Mouse (Mus musculus) hematopoietic multipotent progenitor cell, adult 10-12 weeks (in vitro differentiated cells): ENCODE results near the gene Dalrd3. TPM values are rescaled to one million over a fixed set of nuclear protein-coding genes. Genes with fewer than 3 reads are reported as not detected.

ENCODE experiments used
- polyA plus RNA-seq: library from polyadenylated mRNA; stranded (reverse); fragments of >175 nt; gene quantifications from 2 replicates; pipeline ENCODE4 v1.2.3, GENCODE M21; 2012; ENCODE audit warnings: low replicate concordance

The Dalrd3 gene
- 157 and 182 TPM in 2 replicates for polyA plus RNA-seq

GRCm38 (mm10) chr9:108569381-108570206 is at the start of gene Dalrd3:
Gene Dalrd3, plus strand, starts transcription at chr9:108569886.

GRCm38 (mm10) chr9:108560227-108560841 is 9.4 kb upstream of the Dalrd3 start, which contains the start of gene Impdh2:
Gene Impdh2, plus strand, starts transcription at chr9:108560286.

DNA sequence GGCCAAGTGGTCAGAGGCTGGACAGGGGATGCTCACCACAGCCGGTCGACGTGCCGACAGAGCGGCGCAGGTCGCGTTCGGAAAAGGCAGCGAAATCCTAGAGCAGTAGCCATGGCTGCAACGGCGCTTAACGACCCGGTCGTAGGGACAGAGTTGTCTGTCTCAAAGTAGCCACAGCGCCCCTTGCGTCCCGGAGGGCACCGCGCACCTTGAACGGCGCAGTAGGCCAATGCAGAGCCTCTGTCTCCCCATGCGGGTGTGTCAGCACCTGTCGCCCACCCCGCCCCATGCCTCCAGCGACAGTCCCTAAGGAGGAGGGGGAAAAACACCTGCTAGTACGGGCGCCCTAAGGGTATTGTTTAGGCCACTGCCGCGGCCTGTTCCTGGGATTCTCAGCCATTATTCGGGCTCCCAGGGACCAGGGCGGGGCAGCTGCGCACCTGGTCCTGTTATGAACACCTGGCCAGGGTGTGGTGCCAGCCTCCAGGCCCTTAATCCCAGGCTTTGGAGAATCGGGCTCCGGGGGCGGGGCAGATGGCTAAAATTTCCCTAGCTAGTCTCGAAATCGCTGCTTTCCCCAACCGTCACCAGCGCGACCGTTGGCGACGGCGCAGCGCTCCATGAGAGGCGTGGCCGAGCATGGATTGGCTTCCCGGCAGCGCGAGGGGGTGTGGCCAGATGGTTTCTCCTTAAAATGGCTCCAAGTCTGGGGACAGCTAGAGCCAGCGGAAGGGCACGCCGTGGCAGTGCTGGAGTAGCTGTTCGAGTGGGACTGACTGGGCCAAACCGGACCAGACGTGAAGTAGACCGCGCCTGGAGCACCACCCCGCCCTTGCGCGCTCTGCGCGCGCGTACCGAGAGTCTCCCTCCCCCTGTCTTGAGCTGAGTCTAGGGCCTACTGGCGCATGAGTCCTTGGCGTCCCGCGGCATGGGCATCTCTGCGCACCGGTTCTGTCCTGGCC is 2.6 kb upstream of the Dalrd3 start, which contains the start of gene Ndufaf3:
Ndufaf3 (minus strand) TSS at position 620 of the 962 bp plus-strand sequence.

GRCm38 (mm10) chr9:108578545-108579343 is 9.1 kb downstream of the Dalrd3 start, which contains the start of gene Wdr6:
Gene Wdr6, minus strand, starts transcription at chr9:108578739.

GRCm38 (mm10) chr9:108596998-108597764 is 27.5 kb downstream of the Dalrd3 start, which contains the start of gene P4htm:
Gene P4htm, minus strand, starts transcription at chr9:108597667.

Other genes starting within 250 kb of the Dalrd3 start
- 259 and 377 TPM in 2 replicates for gene Gpx1, start 231.0 kb upstream of the Dalrd3 start, polyA plus RNA-seq
- 18.2 and 114 TPM in 2 replicates for gene Usp4, start 222.0 kb upstream of the Dalrd3 start, polyA plus RNA-seq
- 3.3 and 5.5 TPM in 2 replicates for gene 1700102P08Rik, start 177.1 kb upstream of the Dalrd3 start, polyA plus RNA-seq
- gene Ccdc36, start 141.4 kb upstream of the Dalrd3 start, polyA plus RNA-seq, result 0.08 TPM in 1 of 2 replicates, not detected in the other
- not detected in 2 replicates for gene BC048562, start 133.4 kb upstream of the Dalrd3 start, polyA plus RNA-seq
- gene Ccdc71, start 109.4 kb upstream of the Dalrd3 start, polyA plus RNA-seq, result 15.7 and 24.2 TPM in 2 replicates
- 13.3 and 17.0 TPM in 2 replicates for gene Klhdc8b, start 108.3 kb upstream of the Dalrd3 start, polyA plus RNA-seq
- gene Lamb2, start 90.2 kb upstream of the Dalrd3 start, polyA plus RNA-seq, result 0.42 and 1.4 TPM in 2 replicates
- gene Usp19, start 79.3 kb upstream of the Dalrd3 start, polyA plus RNA-seq, result 85.5 and 193 TPM in 2 replicates
- 27.8 and 92.7 TPM in 2 replicates for gene Qars, start 62.2 kb upstream of the Dalrd3 start, polyA plus RNA-seq
- 65.0 and 106 TPM in 2 replicates for gene Qrich1, start 53.1 kb upstream of the Dalrd3 start, polyA plus RNA-seq
- 31.4 and 47.0 TPM in 2 replicates for gene Impdh2, start 9.6 kb upstream of the Dalrd3 start, polyA plus RNA-seq
- 6.9 and 18.4 TPM in 2 replicates for gene Ndufaf3, start 2.5 kb upstream of the Dalrd3 start, polyA plus RNA-seq
- 13.4 and 24.3 TPM in 2 replicates for gene Wdr6, start 8.9 kb downstream of the Dalrd3 start, polyA plus RNA-seq
- gene P4htm, start 27.8 kb downstream of the Dalrd3 start, polyA plus RNA-seq, result 4.7 and 12.9 TPM in 2 replicates
- gene Arih2, start 79.5 kb downstream of the Dalrd3 start, polyA plus RNA-seq, result 114 and 142 TPM in 2 replicates
- gene Slc25a20, start 92.2 kb downstream of the Dalrd3 start, polyA plus RNA-seq, result 3.4 and 6.8 TPM in 2 replicates
- gene Prkar2a, start 119.4 kb downstream of the Dalrd3 start, polyA plus RNA-seq, result 6.8 and 9.0 TPM in 2 replicates
- gene Ip6k2, start 213.9 kb downstream of the Dalrd3 start, polyA plus RNA-seq, result 41.5 and 47.7 TPM in 2 replicates
- gene Nckipsd, start 238.5 kb downstream of the Dalrd3 start, polyA plus RNA-seq, result 13.8 and 33.4 TPM in 2 replicates